Mouse (Mus musculus) C2C12 (cell line): ENCODE results near the gene Stpg2. TPM values are rescaled to one million over a fixed set of nuclear protein-coding genes. Genes with fewer than 3 reads are reported as not detected.

Experiments
- H3K27me3 ChIP-seq: one replicate; pipeline ENCODE4 v1.6.1; 2011; ENCODE audit not compliant: control insufficient read depth, insufficient read depth, insufficient read length
- H3K36me3 ChIP-seq: one replicate; pipeline ENCODE4 v1.6.1; 2011; ENCODE audit not compliant: control insufficient read depth, insufficient read depth
- H3K4me3 ChIP-seq: one replicate; pipeline ENCODE4 v1.5.1; 2011; ENCODE audit warnings: mild to moderate bottlenecking, control low read depth; ENCODE audit not compliant: poor library complexity, insufficient read depth, severe bottlenecking
- H3K79me2 ChIP-seq: one replicate; pipeline ENCODE4 v1.6.1; 2011; ENCODE audit not compliant: control insufficient read depth, insufficient read depth
- H3K79me3 ChIP-seq: one replicate; pipeline ENCODE4 v1.6.1; 2011; ENCODE audit warnings: low read depth, control low read depth
- H3ac ChIP-seq: one replicate; pipeline ENCODE3; 2011; ENCODE audit warnings: low read depth; ENCODE audit not compliant: control insufficient read depth, insufficient read length
- CEBPB ChIP-seq: IDR thresholded peaks from one replicate; pipeline ENCODE4 v1.6.1; 2011; ENCODE audit warnings: low read depth, mild to moderate bottlenecking, control low read depth, moderate library complexity
- CTCF ChIP-seq: IDR thresholded peaks from one replicate; pipeline ENCODE4 v1.5.1; 2011; ENCODE audit not compliant: control insufficient read depth, insufficient read depth, insufficient read length
- FOSL1 ChIP-seq: IDR thresholded peaks from one replicate; pipeline ENCODE4 v1.8.0; 2011; ENCODE audit warnings: mild to moderate bottlenecking, low read length; ENCODE audit not compliant: poor library complexity, insufficient read depth, severe bottlenecking
- MAX ChIP-seq: IDR thresholded peaks from one replicate; pipeline ENCODE4 v1.6.1; 2011; ENCODE audit warnings: mild to moderate bottlenecking, control low read depth
- MYOD1 ChIP-seq: IDR thresholded peaks from one replicate; pipeline ENCODE4 v1.6.1; 2011; ENCODE audit warnings: low read depth; ENCODE audit not compliant: control insufficient read depth, insufficient read length
- MYOG ChIP-seq: IDR thresholded peaks from one replicate; pipeline ENCODE4 v1.6.1; 2011; ENCODE audit not compliant: control insufficient read depth, insufficient read length; ENCODE audit errors: extremely low read depth
- USF1 ChIP-seq: IDR thresholded peaks from one replicate; pipeline ENCODE4 v1.6.1; 2011; ENCODE audit warnings: low read depth, mild to moderate bottlenecking, control low read depth, moderate library complexity
- long read RNA-seq, 2 experiments: library from polyadenylated mRNA; unstranded; transcript quantifications; one replicate each; pipeline ENCODE4 v2.0.0; 2019 to 2020
- polyA plus RNA-seq: library from polyadenylated mRNA; unstranded; fragments of >200 nt; fragmentation: generic; extraction: Trizol; gene quantifications from one replicate; pipeline ENCODE4 v1.2.1, GENCODE M21; 2012; ENCODE audit warnings: missing spikeins

Stpg2 gene
- not detected for polyA plus RNA-seq
- long read RNA-seq, experiment 1: 0 reads
- long read RNA-seq, experiment 2: 0 reads

GRCm38 (mm10) chr3:139205444-139205998 is at the start of gene Stpg2:
Gene Stpg2 (plus strand): TSS chr3:139205694.
- TF ChIP-seq CTCF (no peak), CEBPB (no peak), MAX (no peak), USF1 (no peak), MYOD1 (no peak), FOSL1 (no peak), MYOG (no peak)
- H3K79me2 ChIP-seq: no peaks in the 10 kb centered on the region
- H3ac ChIP-seq: no peak within 1 kb of the TSS
- H3K79me3 ChIP-seq: no peaks in the 10 kb centered on the region
- no peaks in the 10 kb centered on the region for H3K36me3 ChIP-seq
- H3K27me3 ChIP-seq: no peaks in the 10 kb centered on the region
- H3K4me3 ChIP-seq: no peak within 1 kb of the TSS

GRCm38 (mm10) chr3:139162146-139162545 is 43.3 kb upstream of the Stpg2 start:
- Histone ChIP-seq H3K36me3 (no peaks in the 10 kb centered on the region), H3K27me3 (no peaks in the 10 kb centered on the region), H3K4me3 (no peak overlapping the region), H3ac (no peak overlapping the region), H3K79me2 (no peaks in the 10 kb centered on the region), H3K79me3 (no peaks in the 10 kb centered on the region)
- no peak for TF ChIP-seq CTCF
- no peak for TF ChIP-seq FOSL1

GRCm38 (mm10) chr3:139162658-139163057 is 42.8 kb upstream of the Stpg2 start:
- Histone ChIP-seq H3ac (no peak overlapping the region), H3K4me3 (no peak overlapping the region), H3K79me2 (no peaks in the 10 kb centered on the region), H3K27me3 (no peaks in the 10 kb centered on the region), H3K79me3 (no peaks in the 10 kb centered on the region), H3K36me3 (no peaks in the 10 kb centered on the region)
- TF ChIP-seq CEBPB (no peak), USF1 (no peak), CTCF (no peak), MAX (no peak), MYOG (no peak), FOSL1 (no peak), MYOD1 (no peak)

GRCm38 (mm10) chr3:139168510-139169269 is 36.8 kb upstream of the Stpg2 start:
- Histone ChIP-seq H3K36me3 (no peaks in the 10 kb centered on the region), H3K79me3 (no peaks in the 10 kb centered on the region), H3K4me3 (no peak overlapping the region), H3K27me3 (no peaks in the 10 kb centered on the region), H3K79me2 (no peaks in the 10 kb centered on the region), H3ac (no peak overlapping the region)
- TF ChIP-seq MYOG: no peak
- TF ChIP-seq MYOD1: no peak
- no peak for TF ChIP-seq CTCF
- TF ChIP-seq MAX: no peak
- no peak for TF ChIP-seq FOSL1
- no peak for TF ChIP-seq CEBPB
- no peak for TF ChIP-seq USF1

DNA sequence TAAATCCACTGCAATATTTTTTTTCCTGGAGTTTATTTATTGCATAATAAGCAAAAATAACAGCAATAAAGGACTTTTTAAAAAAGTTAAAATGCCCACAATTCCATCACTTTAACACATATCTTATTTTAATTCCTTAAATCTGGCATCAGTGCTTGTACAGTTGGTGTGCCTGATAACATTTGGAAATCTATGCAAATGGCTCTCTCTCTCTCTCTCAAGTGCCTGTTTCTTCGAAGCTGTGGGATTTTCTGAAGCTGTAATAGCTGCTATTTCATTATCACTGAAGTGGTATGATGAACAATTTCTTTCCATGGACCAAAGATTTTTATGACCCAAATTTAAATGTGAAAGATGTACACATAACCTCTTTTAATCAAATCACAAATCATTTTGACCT is 35.8 kb upstream of the Stpg2 start:
- H3K27me3 ChIP-seq: no peaks in the 10 kb centered on the region
- H3K36me3 ChIP-seq: no peaks in the 10 kb centered on the region
- H3K79me3 ChIP-seq: no peaks in the 10 kb centered on the region
- no peak overlapping the region for H3ac ChIP-seq
- H3K79me2 ChIP-seq: no peaks in the 10 kb centered on the region
- TF ChIP-seq CEBPB (no peak), USF1 (no peak), CTCF (no peak), MYOD1 (no peak), MAX (no peak), MYOG (no peak), FOSL1 (no peak)
- H3K4me3 ChIP-seq: no peak overlapping the region

- TF ChIP-seq FOSL1: no peak
- TF ChIP-seq MYOG: no peak
- no peak for TF ChIP-seq USF1
- TF ChIP-seq CEBPB: no peak
- no peak for TF ChIP-seq MAX
- TF ChIP-seq MYOD1: no peak
- no peak for TF ChIP-seq CTCF
- H3K79me3 ChIP-seq: no peaks in the 10 kb centered on the region
These were observed 28.6 kb upstream of the Stpg2 start for GRCm38 (mm10) chr3:139176936-139177335.

More at GRCm38 (mm10) chr3:139176936-139177335, 28.6 kb upstream of the Stpg2 start:
- Histone ChIP-seq H3K27me3 (no peaks in the 10 kb centered on the region), H3K36me3 (no peaks in the 10 kb centered on the region), H3K79me2 (no peaks in the 10 kb centered on the region), H3K4me3 (no peak overlapping the region), H3ac (no peak overlapping the region)
